Mouse (Mus musculus) frontal cortex, postnatal 14 days (tissue): ENCODE data around the gene Slc19a1.

Experiments used
- DNase-seq, 2 experiments: peaks; one replicate each; pipeline ENCODE4 v3.0.0; 2022; ENCODE audit warnings: low spot score in 2 of 2

Slc19a1 gene

DNA sequence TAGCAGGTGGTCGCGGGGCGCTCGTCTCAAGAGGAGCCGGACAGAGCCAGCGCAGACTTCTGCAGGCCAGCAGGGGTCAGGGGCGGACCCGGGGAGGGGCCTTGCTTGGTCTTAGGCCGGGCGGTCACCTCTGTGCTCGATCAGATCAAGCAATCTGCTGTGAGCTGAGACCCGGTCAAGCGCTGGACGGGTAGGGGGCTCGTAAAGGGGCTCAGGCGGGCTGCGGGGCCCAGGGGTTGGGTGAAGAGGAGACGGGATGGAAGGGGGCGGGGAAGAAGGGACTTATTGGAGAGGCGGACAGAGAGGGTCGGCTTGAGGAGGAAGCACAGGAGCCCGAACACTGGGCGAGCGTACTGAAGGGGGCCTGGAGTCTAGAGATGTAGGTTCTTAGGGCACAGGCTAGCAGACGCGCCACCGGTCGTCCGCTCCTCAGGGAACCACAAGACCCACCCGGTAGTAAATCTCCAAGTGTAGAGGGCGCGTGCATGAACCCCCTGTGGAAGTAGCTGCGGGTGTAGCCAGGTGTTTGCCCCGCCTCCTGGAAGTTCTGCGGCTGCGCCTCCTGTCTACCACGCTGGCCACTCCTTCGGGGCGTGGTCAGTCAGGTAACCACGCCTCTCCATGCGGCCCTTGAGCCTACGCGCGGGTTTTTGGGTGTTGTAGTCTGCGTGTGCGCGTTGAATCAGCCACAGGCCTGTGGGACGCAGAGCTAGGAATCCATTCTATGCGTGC lies 716 bp downstream of the Slc19a1 start:
- DNase-seq: peak; percentile 91 to 94

DNA sequence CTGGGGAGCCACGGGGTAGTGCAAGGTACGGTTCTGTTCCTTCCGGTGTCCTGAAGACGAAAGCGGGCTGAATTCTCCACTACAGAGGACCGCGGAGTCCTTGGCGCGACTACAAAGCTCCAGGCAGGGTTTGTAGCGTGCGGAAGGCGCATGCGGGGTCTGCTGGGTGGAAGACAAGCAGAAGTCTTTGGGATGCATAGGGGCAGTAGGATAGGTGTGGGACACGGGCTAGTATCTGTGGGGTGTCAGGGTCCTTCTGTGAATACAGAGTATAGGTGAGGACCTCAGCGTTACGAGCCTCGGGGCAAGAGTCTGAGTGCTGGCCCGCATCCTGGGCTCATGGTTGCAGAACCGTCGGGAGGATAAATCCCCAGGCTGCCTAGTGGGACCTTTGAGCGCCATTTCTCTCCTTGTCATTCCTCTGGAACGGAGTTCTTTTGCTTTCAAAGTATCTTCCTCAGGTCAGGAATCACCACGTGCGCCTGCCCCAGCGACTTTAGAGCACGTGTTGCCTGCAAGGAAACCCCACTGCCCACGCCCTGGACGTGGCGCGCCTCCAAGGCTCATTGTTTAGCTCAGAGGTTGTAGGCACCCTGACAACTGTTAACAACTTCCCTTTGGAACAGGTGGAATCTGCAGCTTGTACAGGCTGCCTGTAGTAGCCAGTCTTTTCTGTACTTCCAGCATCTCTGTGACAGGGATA lies 1.4 kb downstream of the Slc19a1 start:
- peak; percentile 48 to 58 for DNase-seq

DNA sequence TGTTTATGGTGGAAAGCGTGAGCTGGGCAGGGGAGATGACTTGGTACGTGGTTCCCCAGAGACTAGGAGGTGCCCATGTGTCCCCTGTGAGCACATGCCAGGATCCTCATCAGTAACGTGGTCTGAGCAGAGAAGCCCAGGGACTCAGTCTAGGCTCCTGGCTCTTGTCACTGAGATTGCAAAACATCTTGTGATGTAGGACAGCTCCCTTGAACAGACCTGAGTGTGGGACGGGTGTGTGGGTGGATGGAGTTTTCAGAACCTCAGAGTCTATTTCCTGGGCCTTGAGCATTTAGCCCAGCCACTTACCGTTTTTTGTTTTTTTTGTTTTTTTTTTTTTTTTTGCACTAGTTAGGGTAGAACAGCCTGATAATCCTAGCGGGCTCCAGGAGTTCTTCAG lies 3.4 kb downstream of the Slc19a1 start:
- peak; percentile 35 to 51 for DNase-seq

DNA sequence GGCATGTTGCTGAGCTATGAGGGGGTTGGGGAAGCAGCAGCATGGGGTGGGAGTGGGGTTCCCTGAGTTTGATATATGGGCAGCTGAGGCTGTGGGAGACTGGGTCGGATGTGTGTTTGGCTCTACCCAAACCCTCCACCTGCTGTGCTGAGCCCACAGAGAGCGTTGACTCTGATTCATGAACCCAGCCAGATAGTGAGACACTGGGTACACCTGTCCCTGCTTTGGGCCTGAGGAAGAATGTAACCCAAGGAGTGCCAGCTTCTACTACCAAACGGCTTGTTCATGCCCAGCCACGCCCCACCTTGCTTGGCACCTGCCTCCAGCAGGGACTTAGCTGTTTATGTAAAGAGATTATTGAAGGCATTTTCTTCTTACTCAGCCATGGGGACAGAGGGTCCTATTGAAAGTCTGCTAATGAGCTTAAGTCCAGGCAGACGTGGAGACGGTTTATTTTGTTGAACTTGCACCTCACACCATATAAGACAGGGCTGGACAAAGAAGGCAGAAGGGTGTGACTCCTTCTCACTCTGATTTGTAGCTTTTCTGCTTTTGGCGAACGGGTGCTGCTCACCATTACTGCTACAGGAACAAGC lies 6.6 kb downstream of the Slc19a1 start:
- no peak for DNase-seq

DNA sequence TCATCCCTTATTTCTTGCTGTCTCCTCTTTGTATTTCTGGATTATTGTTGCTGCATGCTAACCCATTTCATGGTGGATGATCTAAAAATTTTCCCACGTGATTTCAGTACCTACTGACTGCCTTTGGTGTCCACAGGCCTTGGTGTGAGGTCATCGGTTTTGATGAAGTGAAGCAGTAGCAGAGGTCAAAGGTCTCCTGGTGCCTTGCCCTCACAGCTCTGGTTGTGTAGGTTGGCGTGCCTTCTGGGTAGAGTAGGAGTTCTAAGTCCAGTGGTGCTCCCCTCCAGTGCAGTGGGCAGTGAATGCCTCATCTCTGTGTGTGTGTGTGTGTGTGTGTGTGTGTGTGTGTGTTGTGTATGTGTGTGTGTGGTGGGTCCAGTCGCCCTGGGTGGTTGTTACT lies 16.2 kb downstream of the Slc19a1 start:
- DNase-seq: no peak

DNA sequence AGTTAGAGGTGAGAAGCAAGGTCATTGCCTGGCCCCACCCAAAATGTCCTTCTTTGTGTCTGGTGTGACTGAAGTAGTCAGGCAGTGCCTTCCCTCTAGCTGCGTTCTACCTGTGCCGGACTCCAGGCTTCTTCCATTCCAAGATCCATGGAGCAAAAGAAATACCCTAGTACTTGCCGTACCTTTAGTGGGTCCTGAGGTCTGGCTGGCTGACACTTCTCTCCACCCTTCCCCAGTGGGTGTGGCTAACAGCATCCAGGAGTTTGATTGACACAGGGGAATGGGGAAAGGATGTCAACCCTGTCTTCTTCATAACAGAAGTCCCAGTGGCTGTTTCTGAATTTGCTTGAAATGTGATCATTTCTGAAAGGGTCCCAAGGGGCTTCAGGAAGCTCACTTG lies 16.6 kb downstream of the Slc19a1 start:
- DNase-seq: no peak

DNA sequence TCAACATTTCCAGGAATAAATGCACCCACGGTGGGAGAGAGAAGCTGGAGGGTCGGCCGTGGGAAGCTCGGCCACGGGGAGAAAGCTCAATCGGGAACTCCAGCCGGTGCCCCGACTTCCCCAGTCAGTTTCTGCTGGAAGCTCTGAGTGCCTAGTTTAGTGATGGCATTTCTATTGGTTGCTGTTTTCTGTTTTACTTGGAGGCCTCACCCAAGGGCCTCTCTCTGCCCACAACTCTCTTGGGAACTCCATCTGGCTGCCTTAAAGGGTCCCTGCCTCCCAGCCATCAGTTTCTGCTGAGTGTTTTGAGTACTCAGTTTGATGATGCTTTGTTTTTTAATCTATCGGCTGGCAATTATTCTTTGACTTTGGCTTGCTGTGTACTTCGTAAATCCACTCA lies 24.7 kb downstream of the Slc19a1 start:
- DNase-seq: no peak

DNA sequence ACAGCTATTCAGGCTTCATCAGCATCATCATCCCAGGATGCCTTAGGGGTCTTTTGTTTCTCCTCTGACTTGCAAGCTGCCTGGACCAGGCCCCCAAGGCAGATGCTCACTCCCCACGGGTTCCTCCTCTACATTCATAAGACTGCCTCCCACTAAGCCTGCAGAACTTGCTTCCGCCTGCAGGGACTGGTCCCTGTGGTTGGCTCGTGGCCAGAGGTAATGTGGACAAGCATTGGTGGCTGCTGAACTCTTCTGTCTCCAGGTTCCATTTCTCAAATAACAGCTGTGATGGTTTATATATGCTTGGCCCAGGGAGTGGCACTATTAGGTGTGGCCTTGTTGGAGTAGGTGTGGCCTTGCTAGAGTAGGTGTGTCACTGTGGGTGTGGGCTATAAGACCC lies 29.4 kb downstream of the Slc19a1 start:
- no peak for DNase-seq

DNA sequence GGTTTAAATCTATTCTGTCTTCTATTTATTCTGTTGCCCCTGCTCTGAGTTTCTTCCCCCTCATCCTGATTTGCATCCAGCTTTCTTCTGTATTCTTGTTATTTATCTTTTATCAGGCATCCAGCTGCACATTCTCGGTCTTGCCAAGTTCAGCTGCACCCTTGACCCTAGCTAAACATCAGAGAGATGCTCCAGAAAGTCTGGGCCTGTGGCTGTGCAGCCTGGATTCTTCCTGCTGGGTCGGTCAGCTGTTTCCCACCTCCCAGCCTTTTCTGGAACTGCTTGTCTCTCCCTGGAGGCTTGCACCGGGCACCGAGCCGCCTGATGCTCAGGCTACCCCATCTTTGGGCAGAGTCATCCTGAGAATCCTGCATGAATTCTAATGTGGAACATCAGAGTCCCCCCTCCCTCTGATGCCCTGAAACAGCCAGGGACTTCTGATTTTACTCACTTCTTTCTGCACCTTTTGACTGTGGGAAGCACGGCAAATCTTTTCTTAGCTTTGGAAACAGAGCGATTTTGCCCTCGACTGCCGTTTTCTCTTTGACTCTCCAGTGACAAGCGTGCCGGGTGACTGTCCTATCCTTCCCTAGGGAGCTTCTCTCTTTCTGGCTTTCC lies 30.5 kb downstream of the Slc19a1 start:
- DNase-seq: no peak

DNA sequence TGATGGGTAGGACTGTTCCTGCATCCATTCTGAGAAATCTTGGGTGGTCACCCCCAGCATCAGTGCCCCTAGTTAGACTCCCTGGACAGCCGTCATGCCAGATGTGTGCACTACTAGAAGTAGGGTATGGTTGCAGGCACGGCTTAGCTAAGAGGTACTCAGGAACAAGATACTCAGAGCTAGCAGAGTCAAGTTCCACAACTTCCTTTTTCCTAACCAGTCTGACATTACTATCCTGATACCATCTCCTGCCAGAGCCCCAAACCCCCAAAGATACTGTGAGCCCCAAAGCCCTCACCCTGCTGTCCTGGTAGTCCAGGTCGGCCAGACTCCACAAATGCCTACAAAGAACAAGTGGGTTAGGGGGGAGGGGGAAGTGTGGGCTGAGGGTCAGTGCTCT lies 32.2 kb downstream of the Slc19a1 start:
- DNase-seq: no peak

DNA sequence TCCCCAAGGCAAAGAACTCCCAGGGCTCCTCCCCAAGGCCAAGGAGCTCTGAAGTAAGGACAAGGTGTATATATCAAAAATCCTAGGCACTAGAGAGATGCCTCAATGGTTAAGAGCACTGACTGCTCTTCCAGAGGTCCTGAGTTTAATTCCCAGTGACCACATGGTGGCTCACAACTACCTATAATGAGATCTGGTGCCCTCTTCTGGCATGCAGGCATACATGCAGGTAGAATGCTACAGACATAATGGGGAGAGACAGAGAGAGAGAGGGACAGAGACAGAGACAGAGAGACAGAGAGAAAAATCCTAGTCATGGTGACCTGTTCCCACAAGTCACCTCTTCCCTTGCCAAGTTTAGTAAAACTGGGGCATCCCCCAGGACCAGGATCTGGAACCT lies 32.6 kb downstream of the Slc19a1 start:
- DNase-seq: no peak

DNA sequence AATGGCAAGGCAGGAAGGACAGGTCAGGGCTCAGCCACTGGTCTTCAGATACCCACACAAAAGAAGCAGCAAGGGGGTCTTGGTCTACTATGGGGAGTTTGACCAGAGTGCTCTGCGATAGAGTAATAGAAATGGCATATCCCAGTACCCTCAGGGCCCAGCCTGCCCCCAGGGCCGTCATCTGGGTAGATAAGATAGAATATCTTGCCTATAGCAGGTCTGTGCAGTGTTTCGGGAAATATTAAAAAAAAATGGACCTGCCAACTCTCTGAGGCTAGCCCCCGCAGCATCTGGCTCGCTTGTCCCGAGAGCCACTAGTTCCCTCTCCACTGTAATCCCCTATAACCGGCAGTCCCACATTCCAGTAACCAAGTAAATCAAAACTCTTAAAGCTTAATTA lies 36.4 kb downstream of the Slc19a1 start:
- DNase-seq: no peak

DNA sequence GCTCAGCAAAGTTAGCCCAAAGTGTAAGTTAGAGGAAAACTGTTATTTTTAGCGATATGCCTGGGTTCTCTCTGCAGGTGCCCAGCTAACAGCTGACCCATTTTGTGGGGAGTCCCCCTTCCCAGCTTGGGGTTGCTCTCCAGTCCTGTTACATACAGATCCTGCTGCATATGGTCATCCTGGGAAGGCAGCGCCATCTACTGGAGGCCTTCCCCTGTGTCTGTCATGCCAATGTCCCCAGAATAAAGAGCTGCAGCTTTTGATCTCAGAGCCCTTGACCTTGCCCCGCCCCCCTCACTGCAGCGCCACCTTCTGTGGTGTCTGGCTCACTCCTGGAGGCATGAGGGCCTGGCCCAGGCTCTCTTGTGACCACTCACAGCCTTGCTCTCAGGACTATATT lies 38.0 kb downstream of the Slc19a1 start:
- peak in 1 of 2 experiments; percentile 41 for DNase-seq

DNA sequence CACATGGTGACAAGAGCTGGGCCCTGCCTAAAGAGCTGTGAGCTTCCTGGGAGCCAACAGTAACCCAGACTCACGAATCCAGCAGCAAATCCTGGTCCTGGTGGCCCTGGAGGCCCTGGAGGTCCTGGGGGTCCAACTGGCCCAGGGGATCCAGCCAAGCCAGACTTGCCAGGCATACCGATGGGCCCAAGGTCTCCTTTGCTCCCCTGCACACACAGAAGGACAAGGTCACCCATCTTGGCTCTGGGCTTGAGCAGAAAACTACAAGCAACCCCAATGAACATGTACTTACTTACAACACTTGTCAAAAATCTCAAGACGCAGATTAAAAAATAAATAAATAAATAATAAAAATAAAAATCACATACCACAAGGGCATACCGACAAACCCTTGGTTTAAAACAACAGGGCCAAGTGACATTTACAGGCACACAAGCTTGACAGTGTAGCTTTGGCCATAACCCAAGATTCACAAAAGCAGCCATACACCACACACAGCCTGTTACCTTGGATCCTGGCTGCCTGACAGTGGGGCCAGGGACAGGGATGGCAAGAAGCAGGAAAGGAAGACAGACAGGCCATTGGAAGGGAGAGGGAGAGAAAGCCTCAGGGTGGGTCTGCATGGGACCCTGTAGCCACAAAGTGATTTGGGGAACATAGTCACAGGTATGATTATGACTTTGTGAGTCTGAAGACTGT lies 42.4 kb downstream of the Slc19a1 start:
- no peak for DNase-seq

DNA sequence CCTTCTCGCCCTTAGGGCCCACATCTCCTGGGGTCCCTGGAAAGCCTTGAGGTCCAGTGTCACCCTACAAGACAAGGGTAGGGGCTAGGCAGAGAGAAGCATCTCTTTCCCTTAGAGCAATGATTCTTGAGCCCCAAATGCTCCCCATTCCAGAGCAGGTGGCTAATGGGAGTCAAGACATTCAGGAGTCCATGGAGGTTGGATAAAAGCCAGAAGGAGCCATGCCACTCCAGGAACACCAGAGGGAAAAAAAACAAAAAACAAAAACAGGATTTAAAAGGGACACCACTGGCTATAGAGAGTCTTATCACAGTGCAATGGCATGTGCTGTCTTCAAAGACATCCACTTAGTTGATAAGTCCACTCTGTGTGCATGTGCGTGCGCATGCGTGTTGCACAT lies 46.4 kb downstream of the Slc19a1 start:
- no peak for DNase-seq

DNA sequence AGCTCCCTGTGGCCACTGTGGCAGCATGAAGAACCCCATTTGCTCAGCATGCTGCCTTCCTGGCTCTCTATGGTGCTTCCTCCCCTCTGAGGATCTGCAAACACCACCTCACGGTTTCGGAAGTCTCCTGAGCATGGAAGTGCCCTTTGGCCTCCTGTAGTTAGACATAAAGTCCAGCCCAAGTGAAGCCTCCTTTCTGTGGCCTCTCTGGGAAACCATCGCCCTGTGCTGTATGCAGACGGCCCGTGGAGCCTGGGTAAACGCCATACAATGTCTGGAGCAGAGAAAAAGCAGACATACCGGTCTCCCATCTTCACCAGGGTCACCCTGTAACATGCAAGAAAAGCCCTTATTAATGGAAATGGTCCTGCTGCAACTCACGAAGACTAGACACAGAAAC lies 46.9 kb downstream of the Slc19a1 start:
- no peak for DNase-seq

DNA sequence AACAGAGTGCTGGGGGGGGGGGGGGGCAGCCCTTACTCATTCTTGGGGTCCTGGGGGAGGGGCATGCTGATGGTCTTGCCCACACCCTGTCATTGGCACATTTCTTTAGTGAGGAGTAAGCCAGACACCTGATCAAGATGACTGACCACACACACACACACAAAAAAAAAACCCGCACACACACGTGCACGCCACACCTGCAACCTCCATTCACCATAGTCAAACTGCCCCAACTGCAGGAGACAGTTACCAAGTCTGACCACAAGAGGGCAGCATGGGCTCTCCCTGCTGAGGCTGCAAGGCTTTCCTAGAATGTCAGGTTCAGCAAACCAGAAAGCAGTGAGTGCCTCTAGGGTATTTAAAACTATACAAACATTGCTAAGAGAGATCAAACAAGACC lies 50.4 kb downstream of the Slc19a1 start:
- DNase-seq: peak; percentile 56 to 80

DNA sequence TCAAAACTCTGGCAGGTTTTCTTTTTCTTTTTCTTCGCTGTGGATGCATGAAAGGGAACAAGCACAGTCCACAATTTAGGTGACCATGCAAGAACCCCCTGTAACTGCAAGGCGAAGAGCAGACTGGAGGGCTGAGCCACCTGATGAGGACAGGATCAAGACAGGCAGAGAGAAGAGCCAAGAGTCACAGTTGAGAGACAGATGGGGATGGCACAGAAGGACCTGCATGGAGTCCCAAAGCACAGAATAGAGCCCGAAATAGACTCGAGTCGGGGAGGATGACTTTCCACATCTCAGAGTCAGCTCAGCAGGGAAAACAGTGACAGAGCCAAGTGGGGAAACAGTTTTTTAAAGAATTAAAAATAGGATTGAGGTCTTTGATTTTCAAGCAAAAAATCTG lies 50.9 kb downstream of the Slc19a1 start:
- no peak for DNase-seq

DNA sequence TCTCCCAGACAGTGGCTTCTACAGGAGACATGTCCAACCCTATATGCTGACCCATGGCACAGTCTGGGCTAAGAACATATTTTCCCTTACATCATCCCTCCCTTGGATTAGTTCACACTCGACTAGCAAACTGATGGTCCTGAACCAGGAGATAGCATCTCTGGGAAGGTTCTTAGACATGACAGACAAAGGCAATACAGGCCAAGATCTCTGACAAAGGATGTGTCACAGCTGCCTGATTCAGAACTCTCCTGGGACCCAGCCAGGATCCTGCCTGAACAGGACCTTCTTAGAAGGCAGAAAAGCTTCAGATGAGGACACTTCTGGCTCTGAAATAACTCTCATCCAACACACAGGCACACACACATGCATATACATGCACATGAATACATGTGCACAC lies 52.5 kb downstream of the Slc19a1 start:
- no peak for DNase-seq

DNA sequence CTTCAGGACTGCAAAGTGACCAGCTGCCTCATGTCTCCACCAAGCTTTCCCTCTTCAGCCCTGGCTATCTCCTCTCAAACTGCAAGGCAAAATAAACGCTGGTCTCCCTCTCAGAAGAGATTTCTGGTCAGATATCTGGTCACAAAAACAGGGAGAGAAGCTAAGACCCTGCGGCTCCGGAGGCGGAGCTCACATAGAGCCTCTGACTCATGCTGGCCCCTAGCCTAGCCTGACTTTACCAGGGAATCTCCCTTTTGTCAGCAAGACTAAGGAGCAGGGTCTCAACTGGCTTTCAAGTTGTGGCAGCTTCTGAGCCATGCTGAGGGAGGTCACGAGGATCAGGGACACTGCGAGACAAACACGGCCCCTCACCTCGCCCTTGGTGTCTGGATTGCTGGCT lies 57.3 kb downstream of the Slc19a1 start:
- no peak for DNase-seq

DNA sequence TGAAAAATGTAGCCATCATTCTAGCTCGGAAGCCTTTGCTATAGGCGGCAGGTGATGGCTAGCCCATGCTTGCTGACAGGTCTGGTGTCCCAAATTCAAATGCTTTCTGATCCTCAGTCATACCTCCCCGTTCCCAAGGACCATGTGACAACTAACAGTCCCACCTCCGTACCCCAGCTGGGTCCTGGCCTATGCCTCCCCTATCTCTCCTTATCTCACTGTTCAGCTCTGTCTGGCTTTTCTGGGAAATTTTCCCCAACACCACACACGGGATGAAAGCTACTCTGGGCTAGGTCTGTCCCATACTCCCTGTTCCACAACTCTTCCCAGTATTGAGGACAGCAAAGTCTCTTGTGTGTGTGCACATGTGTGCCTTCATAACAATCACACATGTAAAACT lies 58.0 kb downstream of the Slc19a1 start:
- DNase-seq: no peak

DNA sequence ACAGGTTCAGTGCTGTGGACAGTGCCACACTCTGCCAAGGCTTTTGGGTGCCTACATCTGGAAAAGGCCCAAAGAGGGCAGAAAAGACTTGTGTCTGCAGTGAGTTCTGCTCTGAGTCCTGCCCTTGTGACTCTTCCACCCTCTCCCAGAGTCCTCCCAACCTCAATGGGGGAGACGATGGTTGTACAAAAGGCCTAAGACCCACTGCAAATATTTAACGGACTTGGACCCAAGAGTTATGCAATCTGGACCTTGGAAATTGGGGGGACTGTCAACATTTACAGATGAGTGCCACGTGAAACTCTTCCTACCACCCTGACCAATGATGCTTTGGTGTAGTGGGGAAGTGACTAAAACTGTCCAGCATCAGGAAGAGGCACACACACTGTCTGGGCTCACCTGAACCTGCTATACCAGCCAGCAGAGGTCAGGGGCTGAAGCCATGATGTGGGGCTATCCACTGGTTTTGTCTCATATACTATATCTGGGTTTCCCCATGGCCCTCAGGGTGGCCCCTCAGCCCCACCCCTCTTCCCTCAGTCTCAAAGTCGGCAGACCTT lies 59.6 kb downstream of the Slc19a1 start:
- DNase-seq: no peak
